Mouse (Mus musculus) midbrain, embryonic 11.5 days (tissue): ENCODE results near the gene Hnrnpul2. TPM values are rescaled to one million over a fixed set of nuclear protein-coding genes. Genes with fewer than 3 reads are reported as not detected.
"Not testable (repeated sequence)": the region's sequence is repeated elsewhere in the genome, so short reads cannot be mapped to it uniquely, and the experiment has no call there.

Experiments
- ATAC-seq: fragments of 200-750 bp; cut with Nextera tagmentation; 2 replicates; pipeline ENCODE4 v1.8.0; 2017; ENCODE audit warnings: moderate TSS enrichment, moderate library complexity; ENCODE audit not compliant: low FRiP score
- DNase-seq: peaks from one replicate; pipeline ENCODE4 v3.0.0; 2015; ENCODE audit warnings: low spot score; ENCODE audit errors: missing footprints
- H3K27ac ChIP-seq: fragments of 300-500 bp; sonication (generic); 2 replicates; pipeline ENCODE4 v1.5.1; 2014; ENCODE audit warnings: low read depth, low read length
- H3K27me3 ChIP-seq: fragments of 300-500 bp; sonication (generic); 2 replicates; pipeline ENCODE4 v1.6.1; 2014; ENCODE audit warnings: mild to moderate bottlenecking, low read length, moderate library complexity, mixed read lengths; ENCODE audit not compliant: control insufficient read depth, insufficient read depth
- H3K36me3 ChIP-seq: fragments of 300-500 bp; sonication (generic); 2 replicates; pipeline ENCODE4 v1.6.1; 2014; ENCODE audit warnings: mild to moderate bottlenecking, low read length, moderate library complexity, mixed read lengths; ENCODE audit not compliant: control insufficient read depth, insufficient read depth
- H3K4me1 ChIP-seq: fragments of 300-500 bp; sonication (generic); 2 replicates; pipeline ENCODE4 v1.6.1; 2014; ENCODE audit warnings: low read length; ENCODE audit not compliant: control insufficient read depth, insufficient read depth
- H3K4me2 ChIP-seq: fragments of 300-500 bp; sonication (generic); 2 replicates; pipeline ENCODE4 v1.6.1; 2014; ENCODE audit warnings: mild to moderate bottlenecking, moderate library complexity
- H3K4me3 ChIP-seq: fragments of 300-500 bp; sonication (generic); 2 replicates; pipeline ENCODE4 v1.5.1; 2014; ENCODE audit warnings: low read depth, low read length
- H3K9ac ChIP-seq: fragments of 300-500 bp; sonication (generic); 2 replicates; pipeline ENCODE4 v1.6.1; 2014; ENCODE audit warnings: low read length
- H3K9me3 ChIP-seq: fragments of 300-500 bp; sonication (generic); 2 replicates; pipeline ENCODE4 v1.6.1; 2016; ENCODE audit warnings: low read length; ENCODE audit not compliant: control insufficient read depth
- WGBS: fragments of 180-500 bp; shearing (Covaris S2); extraction: QIAGEN DNeasy Blood & Tissue Kit; methylation state at CpG from one replicate; pipeline ENCODE4 v1.1.7; 2014; 5-methylcytosine and 5-hydroxymethylcytosine counted together
- polyA plus RNA-seq: library from polyadenylated mRNA; unstranded; fragments of >200 nt; fragmentation: Nextera tagmentation; extraction: Ambion mirVana; gene quantifications from 2 replicates; pipeline ENCODE4 v1.2.1, GENCODE M21; 2014

Hnrnpul2 gene
- polyA plus RNA-seq, 1 experiment from 2014 or later: 6.1 TPM

- no peak overlapping the region for H3K9ac ChIP-seq
- DNase-seq (no peak), ATAC-seq (no peak)
- H3K27ac ChIP-seq: no peak overlapping the region
- H3K36me3 ChIP-seq: peaks cover 49% of the 10 kb centered on the region
- no peaks in the 10 kb centered on the region for H3K4me1 ChIP-seq
- no peaks in the 10 kb centered on the region for H3K9me3 ChIP-seq
- 92% methylated on average over 8 of the region's 8 CpGs for WGBS
- no peaks in the 10 kb centered on the region for H3K27me3 ChIP-seq
- H3K4me3 ChIP-seq: no peak overlapping the region
- no peak overlapping the region for H3K4me2 ChIP-seq
Measured at GRCm38 (mm10) chr19:8830664-8831063, 10.9 kb downstream of the Hnrnpul2 start.

GRCm38 (mm10) chr19:8831262-8831661 is 11.5 kb downstream of the Hnrnpul2 start:
- ATAC-seq: no peak
- no peak overlapping the region for H3K4me3 ChIP-seq
- peak; percentile 84 for DNase-seq
- no peaks in the 10 kb centered on the region for H3K4me1 ChIP-seq
- H3K27ac ChIP-seq: no peak overlapping the region
- no peaks in the 10 kb centered on the region for H3K9me3 ChIP-seq
- 88% methylated on average over 11 of the region's 11 CpGs for WGBS
- no peak overlapping the region for H3K9ac ChIP-seq
- peaks cover 45% of the 10 kb centered on the region for H3K36me3 ChIP-seq
- H3K27me3 ChIP-seq: no peaks in the 10 kb centered on the region
- H3K4me2 ChIP-seq: no peak overlapping the region

- peaks cover under 1% of the 10 kb centered on the region; the same call in 1 of the 2 replicates for H3K4me1 ChIP-seq
- 90% methylated on average over 4 of the region's 4 CpGs for WGBS
- no peak overlapping the region for H3K9ac ChIP-seq
- no peak overlapping the region for H3K4me2 ChIP-seq
- H3K27me3 ChIP-seq: no peaks in the 10 kb centered on the region
- H3K9me3 ChIP-seq: no peaks in the 10 kb centered on the region
- DNase-seq (no peak), ATAC-seq (no peak)
- peaks cover 34% of the 10 kb centered on the region for H3K36me3 ChIP-seq
- H3K4me3 ChIP-seq: no peak overlapping the region
- H3K27ac ChIP-seq: no peak overlapping the region
Measured at GRCm38 (mm10) chr19:8832971-8833370, 13.2 kb downstream of the Hnrnpul2 start.

- ATAC-seq, H3K9me3 ChIP-seq, H3K9ac ChIP-seq, H3K27me3 ChIP-seq, H3K4me3 ChIP-seq, H3K27ac ChIP-seq, H3K4me2 ChIP-seq: not testable (repeated sequence)
- H3K4me1 ChIP-seq: peaks cover 27% of the 10 kb centered on the region
- peak; percentile 86 for DNase-seq
- 96% methylated on average over 10 of the region's 10 CpGs for WGBS
- peaks cover 13% of the 10 kb centered on the region for H3K36me3 ChIP-seq
Measured at GRCm38 (mm10) chr19:8836327-8836726, 16.5 kb downstream of the Hnrnpul2 start.

GRCm38 (mm10) chr19:8837251-8837791 is 17.5 kb downstream of the Hnrnpul2 start, which contains the start of gene Bscl2:
Gene Bscl2 (plus strand): TSS chr19:8837467.
- H3K9ac ChIP-seq: peak within 1 kb of the TSS; percentile 74
- peak within 1 kb of the TSS; percentile 86 for H3K27ac ChIP-seq
- peak within 1 kb of the TSS; percentile 46 for H3K4me3 ChIP-seq
- peaks cover 12% of the 10 kb centered on the region for H3K36me3 ChIP-seq
- no peaks in the 10 kb centered on the region for H3K9me3 ChIP-seq
- peak; percentile 79 for ATAC-seq
- H3K4me2 ChIP-seq: peak within 1 kb of the TSS; percentile 80
- 1% methylated on average over 38 of the region's 38 CpGs for WGBS
- H3K27me3 ChIP-seq: no peaks in the 10 kb centered on the region
- H3K4me1 ChIP-seq: peaks cover 27% of the 10 kb centered on the region
- DNase-seq: peak; percentile 98

GRCm38 (mm10) chr19:8838041-8838730 is 18.4 kb downstream of the Hnrnpul2 start:
- ATAC-seq (peak; percentile 11; the same call in 1 of the 2 replicates), DNase-seq (no peak)
- Histone ChIP-seq H3K9ac (peak overlapping the region; percentile 74), H3K4me2 (peak overlapping the region; percentile 80), H3K9me3 (no peaks in the 10 kb centered on the region), H3K4me1 (peaks cover 27% of the 10 kb centered on the region), H3K36me3 (peaks cover 7% of the 10 kb centered on the region), H3K27ac (peak overlapping the region; percentile 86), H3K27me3 (no peaks in the 10 kb centered on the region), H3K4me3 (peak overlapping the region; percentile 46)
- 16% methylated on average over 15 of the region's 15 CpGs for WGBS

- no peaks in the 10 kb centered on the region for H3K9me3 ChIP-seq
- H3K27ac ChIP-seq: peak within 1 kb of the TSS; percentile 86
- peaks cover 27% of the 10 kb centered on the region for H3K4me1 ChIP-seq
- peak within 1 kb of the TSS; percentile 74 for H3K9ac ChIP-seq
- H3K27me3 ChIP-seq: no peaks in the 10 kb centered on the region
- H3K36me3 ChIP-seq: peaks cover 6% of the 10 kb centered on the region; the same call in 1 of the 2 replicates
- WGBS: 35% methylated on average over 11 of the region's 11 CpGs
- peak; percentile 83 for ATAC-seq
- peak within 1 kb of the TSS; percentile 46 for H3K4me3 ChIP-seq
- DNase-seq: peak; percentile 95
- peak within 1 kb of the TSS; percentile 80 for H3K4me2 ChIP-seq
Measured at GRCm38 (mm10) chr19:8839103-8839907, 19.5 kb downstream of the Hnrnpul2 start, which contains the start of gene Gng3. Gene Gng3 (minus strand): TSS chr19:8839194.

- peak overlapping the region; percentile 56 for H3K27ac ChIP-seq
- no peaks in the 10 kb centered on the region for H3K9me3 ChIP-seq
- peak; percentile 94 for DNase-seq
- WGBS: 18% methylated on average over 29 of the region's 29 CpGs
- no peaks in the 10 kb centered on the region for H3K27me3 ChIP-seq
- H3K4me2 ChIP-seq: peak overlapping the region; percentile 80
- H3K36me3 ChIP-seq: 0 out of 2 replicates have a peak, but pooled peaks cover 2% of the 10 kb centered on the region
- peak; percentile 49 for ATAC-seq
- peaks cover 27% of the 10 kb centered on the region for H3K4me1 ChIP-seq
- peak overlapping the region; percentile 74 for H3K9ac ChIP-seq
- H3K4me3 ChIP-seq: peak overlapping the region; percentile 46
Measured at GRCm38 (mm10) chr19:8839908-8840791, 20.3 kb downstream of the Hnrnpul2 start.
